Mouse (Mus musculus): ENCODE measurements around the gene Cntn2.
"Not testable (repeated sequence)": the region's sequence is repeated elsewhere in the genome, so short reads cannot be mapped to it uniquely, and the experiment has no call there.

The Cntn2 gene

DNA sequence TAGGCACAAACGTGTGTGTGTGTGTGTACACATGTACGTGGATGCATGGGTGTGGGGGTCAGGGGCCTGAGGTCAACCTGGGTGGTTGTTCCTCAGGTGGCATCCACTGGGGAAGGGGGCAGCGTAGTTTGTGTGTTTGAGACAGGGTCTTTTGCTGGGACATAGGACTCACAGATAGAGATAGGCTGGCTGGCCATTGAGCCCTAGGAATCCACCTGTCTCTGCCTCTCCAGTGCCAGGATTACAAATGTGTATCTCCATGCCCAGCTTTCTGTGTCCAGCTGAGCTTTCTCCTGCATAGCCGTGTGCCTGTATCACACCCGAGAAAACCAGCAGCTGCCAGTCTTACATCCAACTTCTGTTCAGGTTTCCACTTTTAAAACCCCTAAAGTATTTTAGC lies 33.3 kb downstream of the Cntn2 start:
- no peak for DNase-seq

DNA sequence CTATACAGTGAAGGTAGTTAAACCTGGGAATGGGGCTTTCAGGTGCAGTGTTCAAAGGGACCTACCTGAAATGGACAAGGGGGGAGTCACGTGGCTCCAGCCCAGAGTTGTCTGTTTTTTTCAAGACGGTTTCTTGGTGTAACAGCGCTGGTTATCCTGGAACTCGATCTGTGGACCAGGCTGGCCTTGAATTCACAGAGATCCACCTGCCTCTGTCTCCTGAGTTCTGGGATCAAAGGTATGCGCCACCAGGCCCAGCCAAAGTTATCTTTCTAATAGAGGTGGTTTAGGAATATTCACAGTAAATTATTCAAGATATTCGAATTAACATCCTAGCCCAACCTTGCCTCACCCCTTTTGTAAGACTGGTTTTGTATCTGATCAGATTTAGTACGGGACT lies 36.4 kb downstream of the Cntn2 start:
- no peak for DNase-seq

DNA sequence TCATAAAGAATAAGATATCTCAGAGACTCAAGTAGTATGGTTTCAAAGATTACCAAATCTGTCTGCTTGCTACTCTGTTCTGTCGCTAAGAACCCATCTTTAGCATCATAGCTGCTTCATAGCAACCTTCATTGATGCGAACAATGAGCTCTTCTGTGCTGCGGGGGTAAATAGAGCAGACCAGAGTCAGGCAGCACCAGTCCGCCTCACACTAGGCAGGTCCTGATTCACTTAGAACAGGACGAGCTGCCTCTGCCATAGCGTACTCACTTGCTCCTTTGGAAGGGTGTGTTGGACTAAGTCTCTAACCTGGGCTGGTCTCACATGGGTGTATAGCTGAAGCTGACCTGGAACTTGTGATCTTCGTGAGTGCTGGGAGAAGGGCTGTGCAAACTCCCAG lies 37.0 kb downstream of the Cntn2 start, which contains the start of gene Tmem81:
Gene Tmem81 (plus strand): TSS at position 173 of the 400 bp plus-strand sequence.
- DNase-seq, result no peak

DNA sequence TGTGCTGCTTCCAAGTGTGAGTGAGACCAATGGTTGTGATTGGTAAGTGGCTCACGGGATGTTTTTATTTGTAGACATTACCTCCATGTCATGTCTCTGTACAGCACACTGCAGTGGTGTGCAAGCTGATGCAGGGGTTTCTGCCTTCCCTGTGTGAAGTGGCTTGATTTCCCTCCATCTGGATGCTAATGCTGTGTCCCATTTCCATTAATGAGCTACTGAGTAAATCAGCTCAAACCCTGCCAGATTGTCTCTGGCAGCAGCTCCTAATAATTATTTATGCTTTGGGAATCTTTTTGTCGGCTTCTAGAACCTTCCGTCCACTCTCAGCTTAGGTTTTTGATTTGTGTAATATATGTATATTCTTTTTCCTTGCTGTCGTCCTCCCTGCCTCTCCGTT lies 37.9 kb downstream of the Cntn2 start:
- no peak for DNase-seq

DNA sequence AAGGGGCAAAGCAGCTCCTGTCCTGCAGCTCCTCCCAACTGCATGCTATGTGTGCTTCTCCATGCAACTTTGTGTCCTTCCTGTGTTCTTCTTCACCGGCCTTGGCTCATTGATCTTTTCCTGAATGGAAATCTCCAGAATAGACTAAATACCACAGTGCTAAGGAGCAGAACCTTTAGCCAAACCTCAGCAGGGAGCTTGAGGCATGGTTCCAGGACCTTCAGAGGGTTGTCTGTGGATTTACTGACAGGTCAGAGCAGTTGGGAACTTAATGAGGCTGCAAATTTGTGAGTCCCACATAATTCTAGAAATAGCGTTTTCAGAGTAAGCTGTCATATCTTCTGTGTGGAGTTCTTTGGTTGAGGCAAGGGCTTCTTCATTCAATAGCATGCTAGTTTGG lies 42.5 kb downstream of the Cntn2 start:
- DNase-seq, result no peak

DNA sequence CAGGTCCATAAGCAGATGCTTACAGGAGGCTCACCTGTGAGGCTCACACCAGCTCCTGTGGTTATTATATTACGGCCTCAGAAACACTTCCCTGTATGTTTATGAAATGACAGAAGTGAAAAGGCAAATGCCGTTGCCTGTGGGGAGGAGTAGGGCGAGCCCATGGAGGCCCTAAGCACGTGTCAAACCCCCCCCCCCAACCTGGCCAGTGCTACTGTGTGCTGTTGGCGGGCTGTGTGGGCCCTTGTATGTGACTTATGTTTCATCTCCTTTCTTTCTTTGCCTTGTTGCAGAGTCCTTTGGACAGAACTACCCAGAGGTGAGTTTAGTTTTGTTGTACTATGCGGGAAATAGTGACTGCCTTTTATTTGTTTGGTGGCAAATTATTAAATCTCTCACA lies 59.3 kb downstream of the Cntn2 start:
- no peak for DNase-seq

DNA sequence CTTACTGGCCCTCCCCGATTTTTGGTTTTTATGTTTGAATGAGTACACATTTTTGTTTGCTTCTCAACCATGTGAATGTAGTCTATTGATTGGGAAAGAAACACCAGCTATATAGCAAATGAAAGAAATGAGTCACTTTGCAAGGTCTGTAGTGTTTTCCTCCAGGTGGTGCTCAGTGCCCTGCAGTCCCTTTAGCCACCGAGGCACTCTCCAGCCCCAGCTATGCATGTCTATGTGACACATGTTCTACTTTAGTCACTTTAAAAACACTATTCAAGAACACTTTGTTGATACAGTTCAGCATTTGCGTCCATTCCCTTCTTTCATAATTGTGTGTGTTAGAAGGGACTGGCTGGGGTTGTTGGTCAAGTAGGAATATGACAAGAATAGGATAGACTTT lies 59.8 kb downstream of the Cntn2 start:
- no peak for DNase-seq

DNA sequence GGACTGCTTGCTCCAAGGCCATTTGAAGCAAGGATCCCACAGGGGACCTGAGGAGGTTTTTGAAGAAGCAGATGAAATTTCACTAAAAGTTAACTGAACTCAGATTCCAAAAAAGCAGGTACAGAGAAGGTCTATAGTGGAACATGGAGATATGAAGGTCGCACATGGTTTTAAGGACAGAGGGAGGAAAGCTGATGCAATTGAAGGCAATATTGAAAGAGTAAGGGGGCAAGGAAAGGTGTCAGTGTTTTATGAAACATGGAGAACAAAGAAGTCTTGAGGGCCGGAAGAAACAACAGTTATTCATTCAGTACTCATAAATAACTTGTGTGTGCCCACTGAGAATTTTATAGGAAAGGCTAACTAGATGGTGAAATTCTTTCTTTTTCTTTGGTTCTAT lies 61.4 kb downstream of the Cntn2 start:
- DNase-seq, result no peak

DNA sequence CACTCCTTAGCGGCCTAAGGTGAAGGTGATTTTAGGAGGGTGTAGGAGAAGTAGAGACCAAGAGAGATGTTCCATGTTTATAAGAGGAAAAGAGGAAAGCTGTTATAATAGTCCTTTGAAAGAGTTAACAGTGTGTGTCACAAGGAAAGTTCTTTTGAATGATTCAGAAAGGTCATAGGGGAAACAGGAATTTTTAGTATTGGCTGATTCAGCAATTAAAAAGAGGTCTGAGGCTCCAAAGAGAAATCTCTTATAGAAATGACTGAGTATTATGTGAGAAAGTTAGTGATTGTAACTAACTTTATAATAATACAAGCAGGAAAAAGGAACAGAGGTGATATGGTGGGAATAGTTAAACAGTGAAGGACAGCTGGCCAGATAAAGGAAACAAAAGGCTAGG lies 63.6 kb downstream of the Cntn2 start:
- DNase-seq, result no peak

DNA sequence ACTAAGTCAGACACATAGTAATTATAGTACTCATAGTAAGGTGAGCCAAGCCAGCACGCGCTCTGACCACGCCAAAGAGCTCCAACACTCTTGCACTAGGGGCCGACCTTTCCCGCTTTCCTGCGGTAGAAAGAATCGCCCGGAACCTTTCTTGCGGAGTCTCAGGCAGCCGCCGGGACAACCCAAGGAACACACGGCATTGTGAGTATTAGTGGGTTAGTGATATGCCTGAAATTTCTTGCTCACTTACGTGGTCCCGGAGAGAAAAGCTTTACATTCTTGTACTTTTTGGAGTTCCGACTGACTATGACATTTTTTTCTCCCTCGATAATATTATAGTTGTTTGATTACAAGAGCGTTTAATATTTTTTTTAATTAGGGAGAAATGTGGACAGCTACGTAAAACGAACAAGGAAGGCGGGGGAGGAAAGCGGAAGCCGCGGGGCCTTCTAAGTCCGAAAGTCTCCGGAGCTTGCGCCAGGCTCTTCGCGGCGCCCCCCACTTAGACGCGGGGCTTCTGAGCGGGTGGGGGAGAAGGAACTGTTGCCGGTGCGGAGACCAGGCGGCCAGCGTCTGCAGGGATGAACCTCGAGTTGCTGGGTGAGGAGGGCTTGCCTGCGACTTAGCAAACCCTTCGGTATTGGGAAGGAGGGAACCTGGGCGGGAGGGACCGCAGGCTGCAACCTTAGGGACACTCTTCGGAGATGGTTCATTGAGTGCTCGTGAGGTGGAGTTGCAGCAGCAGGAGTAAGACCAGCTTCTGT lies 65.9 kb downstream of the Cntn2 start, which contains the start of gene Rbbp5:
Gene Rbbp5 (plus strand): TSS at position 438 of the 764 bp plus-strand sequence.
- DNase-seq, result peak; percentile 92 to 93

DNA sequence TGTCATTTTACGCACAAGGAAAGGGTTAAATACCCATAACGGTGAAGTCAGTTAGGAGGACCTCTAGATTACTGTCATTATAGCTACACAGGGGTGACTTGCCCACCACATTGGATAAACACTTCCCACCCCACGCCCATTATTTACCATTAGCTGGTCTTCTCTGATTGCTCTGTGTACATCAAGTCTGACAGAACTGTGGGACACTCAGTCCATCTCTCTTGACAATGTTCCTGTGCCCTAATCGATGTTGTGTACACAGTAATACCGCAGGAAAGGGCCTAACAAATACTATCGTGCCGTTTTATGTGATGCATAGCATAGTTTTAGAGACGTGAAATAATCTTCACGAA lies 66.5 kb downstream of the Cntn2 start:
- DNase-seq, result no peak

DNA sequence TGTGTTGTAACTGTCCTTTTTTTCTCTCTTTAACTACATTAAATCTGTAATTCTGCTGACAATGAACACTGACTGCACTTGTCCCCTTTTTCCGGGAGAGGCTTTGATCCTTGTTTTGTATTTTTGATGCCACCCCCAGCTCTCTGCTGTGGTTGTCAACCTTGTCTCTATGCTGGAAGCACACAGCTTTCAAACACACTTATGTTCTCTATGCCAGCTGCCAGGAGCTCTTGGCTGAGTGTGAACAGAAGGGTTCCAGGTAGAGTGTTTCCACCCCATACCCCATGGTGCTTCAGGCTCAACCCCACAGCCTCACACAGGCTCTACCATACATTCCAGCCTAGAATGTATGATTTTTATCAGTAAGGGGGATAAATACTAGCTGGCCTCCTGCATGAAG lies 68.6 kb downstream of the Cntn2 start:
- no peak for DNase-seq

DNA sequence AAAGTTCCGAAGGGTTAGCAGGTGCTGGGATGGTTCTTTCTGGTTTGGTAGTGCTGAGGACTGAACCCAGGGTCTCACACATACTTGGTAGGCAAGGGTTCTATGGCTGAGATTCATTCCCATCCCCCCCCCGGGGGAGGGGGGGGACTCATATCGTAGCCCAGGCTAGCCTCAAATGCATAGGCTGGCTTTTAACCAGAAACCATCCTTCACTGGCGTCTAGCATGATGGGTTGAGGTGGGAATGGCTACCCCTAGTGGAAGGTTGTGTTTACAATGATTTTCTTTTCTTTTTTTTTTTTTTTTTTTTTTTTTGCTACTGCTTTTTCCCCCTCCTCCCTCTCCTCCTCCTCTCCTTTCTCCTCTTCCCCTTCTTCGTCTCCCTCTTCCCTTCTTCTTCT lies 70.5 kb downstream of the Cntn2 start:
- no peak for DNase-seq

DNA sequence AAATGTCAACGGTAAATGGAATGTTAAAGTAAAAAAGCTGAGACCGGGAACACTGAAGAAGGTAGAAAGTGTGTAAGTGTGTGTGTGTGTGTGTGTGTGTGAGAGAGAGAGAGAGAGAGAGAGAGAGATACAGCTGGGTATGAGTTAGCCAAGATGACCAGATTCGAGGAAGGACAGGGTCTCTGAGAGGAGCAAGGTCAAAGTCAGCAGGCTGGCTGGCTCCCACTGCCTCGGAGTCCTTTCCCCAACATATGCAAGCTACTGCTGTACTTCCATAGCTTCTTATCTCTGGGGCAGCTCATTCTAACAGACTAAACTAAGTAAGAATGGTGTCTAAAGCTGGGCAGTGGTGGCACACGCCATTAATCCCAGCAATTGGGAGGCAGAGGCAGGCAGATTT lies 71.6 kb downstream of the Cntn2 start:
- DNase-seq, result no peak

DNA sequence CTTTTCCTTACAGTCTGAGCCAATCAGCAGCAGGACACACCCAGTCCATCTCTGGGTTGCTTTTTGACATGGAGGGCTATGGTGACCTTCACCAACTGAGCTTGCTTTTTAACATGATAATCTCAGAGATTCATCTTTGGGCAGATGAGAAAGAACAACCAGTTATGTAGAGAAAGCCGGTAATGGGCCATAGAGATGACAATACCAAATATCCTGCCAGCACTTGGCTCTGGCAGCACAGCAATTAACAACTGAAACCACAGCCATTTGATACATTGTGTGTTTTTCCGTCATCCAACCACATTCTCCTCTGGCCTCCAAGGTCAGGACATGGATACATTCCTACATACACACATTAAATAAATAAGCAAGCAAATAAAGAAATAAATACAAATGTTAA lies 72.0 kb downstream of the Cntn2 start:
- DNase-seq, result no peak

DNA sequence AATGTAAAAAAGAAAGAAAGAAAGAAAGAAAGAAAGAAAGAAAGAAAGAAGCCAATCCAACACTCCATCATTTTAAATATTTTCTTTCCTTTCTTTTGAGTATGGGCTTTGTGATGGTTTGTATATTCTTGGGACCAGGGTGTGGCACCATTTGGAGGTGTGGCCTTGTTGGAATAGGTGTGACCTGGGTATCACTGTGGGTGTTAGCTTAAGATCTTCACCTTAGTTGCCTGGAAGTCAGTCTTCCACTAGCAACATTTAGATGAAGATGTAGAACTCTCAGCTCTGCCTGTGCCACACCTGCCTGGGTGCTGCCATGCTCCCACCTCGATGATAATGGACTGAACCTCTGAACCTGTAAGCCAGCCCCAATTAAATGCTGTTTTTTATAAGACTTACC lies 73.0 kb downstream of the Cntn2 start:
- DNase-seq, result not testable (repeated sequence)

DNA sequence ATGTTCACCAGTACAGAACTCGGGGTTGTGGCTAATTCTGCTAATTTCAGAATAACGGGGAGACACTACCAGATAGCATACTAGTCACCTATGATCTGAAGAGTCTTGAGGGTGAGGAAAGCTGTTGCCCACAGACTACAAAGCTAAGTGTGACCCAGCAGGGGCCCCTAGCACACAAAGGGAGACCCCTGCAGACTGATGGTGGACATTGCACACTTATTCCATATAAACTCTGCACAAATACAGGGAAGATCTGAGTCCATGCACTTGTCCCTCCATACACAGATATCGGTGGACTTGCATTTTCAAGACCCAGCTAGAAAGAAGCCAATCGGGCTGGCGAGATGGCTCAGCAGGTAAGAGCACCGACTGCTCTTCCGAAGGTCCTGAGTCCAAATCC lies 73.5 kb downstream of the Cntn2 start:
- DNase-seq, result peak; percentile 20 to 22

DNA sequence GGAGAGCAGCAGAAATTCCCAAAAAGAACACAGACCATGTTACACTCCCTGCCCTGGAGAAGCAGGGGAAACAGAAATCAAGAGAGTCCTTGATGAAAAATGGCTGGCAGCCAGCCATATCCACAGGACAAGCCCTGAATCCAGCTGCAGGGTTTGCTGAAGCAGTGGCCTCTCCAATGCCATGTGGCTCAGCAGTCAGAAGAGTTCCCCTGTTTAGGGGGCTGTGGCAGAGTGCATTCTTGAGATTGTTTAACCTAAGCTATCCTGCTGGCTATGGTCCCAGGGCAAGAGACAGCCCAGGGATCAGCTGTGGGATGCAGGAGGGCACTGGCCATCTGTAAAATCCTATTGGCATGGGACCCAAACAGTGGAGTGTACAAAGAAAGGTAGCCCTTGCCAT lies 74.1 kb downstream of the Cntn2 start:
- DNase-seq, result peak; percentile 39 to 45

DNA sequence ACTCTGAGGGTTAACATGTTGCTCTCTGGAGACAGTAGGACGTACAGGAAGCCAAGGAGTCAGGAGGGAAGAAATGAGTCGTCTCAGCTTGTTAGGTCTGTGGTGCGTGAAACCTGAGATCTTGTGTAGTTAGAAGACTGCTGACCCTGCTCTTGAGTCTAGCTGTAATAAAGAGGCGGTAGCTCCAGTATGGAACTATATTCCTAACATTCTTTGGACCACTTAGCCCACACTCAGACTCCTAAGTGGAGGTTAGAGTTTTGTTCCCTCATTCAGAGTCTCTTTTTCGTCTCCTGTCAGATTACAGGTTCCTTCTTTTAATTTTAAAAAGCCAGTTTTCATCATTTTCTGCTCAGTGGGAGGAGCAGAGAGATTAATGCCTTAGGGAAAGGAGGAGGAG lies 78.4 kb downstream of the Cntn2 start:
- DNase-seq, result no peak
